9 mouse cellular contexts compared by ENCODE assay signal in genomic region chr1:138275859-138276258, GRCm38 (mm10). TPM values are rescaled to one million over a fixed set of nuclear protein-coding genes. Genes with fewer than 3 reads are reported as not detected.
DNase-seq lines count a peak whose midpoint lies in the region; ATAC-seq and TF ChIP-seq lines count a peak whose summit lies in the region.
"Had no signal": no experiment of that assay in that cellular context is flagged by ENCODE, and none has a peak within 500 bp of the region (broad histone marks: within the 10 kb centered on the region; RNA-seq: fewer than 3 reads in every experiment).

No protein-coding gene starts in this region.

- no peaks in the 10 kb centered on the region for H3K36me3 ChIP-seq in kidney, adult 2 months (ENCODE audit: control insufficient read depth, insufficient read depth, low read length)
- H3K36me3 ChIP-seq in kidney, embryonic 16.5 days (ENCODE audit: insufficient read depth, low read length), result no peaks in the 10 kb centered on the region
- H3K36me3 ChIP-seq in ES-Bruce4 (ENCODE audit: control insufficient read depth, insufficient read depth, low read length, poor library complexity, severe bottlenecking), result no peaks in the 10 kb centered on the region
- H3K36me3 ChIP-seq: limb, embryonic 12.5 days had no signal

- no peaks in the 10 kb centered on the region for H3K4me1 ChIP-seq in kidney, adult 2 months (ENCODE audit: control insufficient read depth, insufficient read depth, low read length)
- no peaks in the 10 kb centered on the region for H3K4me1 ChIP-seq in kidney, embryonic 16.5 days (ENCODE audit: insufficient read depth, low read length)
- H3K4me1 ChIP-seq in ES-Bruce4 (ENCODE audit: control insufficient read depth, insufficient read depth, low read length), result no peaks in the 10 kb centered on the region

- no peak for TF ChIP-seq POLR2A in kidney, adult 2 months (IDR thresholded peaks at IDR 0.05; ENCODE audit: low read depth, low read length)
- no peak for TF ChIP-seq POLR2A in ES-Bruce4 (IDR thresholded peaks at IDR 0.05; ENCODE audit: insufficient read depth, low read length)

- intact Hi-C loops in left cerebral cortex, adult 2 months (cut with DNase I), result no loop called here

- WGBS in kidney, adult 2 months, result 51% methylated on average over 5 of the region's 5 CpGs
- 59% methylated on average over 5 of the region's 5 CpGs for WGBS in kidney, embryonic 16.5 days

- no peak overlapping the region for H3K27ac ChIP-seq in kidney, adult 2 months (ENCODE audit: insufficient read depth, low read depth, low read length)
- H3K27ac ChIP-seq in kidney, embryonic 16.5 days (ENCODE audit: low read length), result no peak overlapping the region
- no peak overlapping the region for H3K27ac ChIP-seq in ES-Bruce4 (ENCODE audit: insufficient read depth, low read length)
- H3K27ac ChIP-seq in left cerebral cortex, adult 2 months, result no peak overlapping the region
- H3K27ac ChIP-seq: limb, embryonic 12.5 days had no signal

- peak; percentile 49 for TF ChIP-seq CTCF in kidney, adult 2 months (conservative IDR thresholded peaks at IDR 0.05; ENCODE audit: insufficient read depth, insufficient read length, low read depth, low read length)
- TF ChIP-seq CTCF in ES-Bruce4 (IDR thresholded peaks at IDR 0.05; ENCODE audit: low read depth, low read length), result peak; percentile 2
- no peak; the same call in 1 of the 2 replicates for TF ChIP-seq CTCF in left cerebral cortex, adult 2 months (IDR thresholded peaks at IDR 0.05)

- no peak overlapping the region for H3K9ac ChIP-seq in kidney, embryonic 16.5 days (replicated peaks; ENCODE audit: low read length)
- H3K9ac ChIP-seq in ES-Bruce4 (ENCODE audit: low read depth, poor library complexity, severe bottlenecking), result no peak overlapping the region
- H3K9ac ChIP-seq: limb, embryonic 12.5 days had no signal

- H3K9me3 ChIP-seq in kidney, embryonic 16.5 days (ENCODE audit: low read length), result no peaks in the 10 kb centered on the region
- no peaks in the 10 kb centered on the region for H3K9me3 ChIP-seq in ES-Bruce4 (replicated peaks; ENCODE audit: control insufficient read depth, insufficient read depth, low read length, poor library complexity, severe bottlenecking)
- H3K9me3 ChIP-seq: limb, embryonic 12.5 days had no signal

- H3K4me3 ChIP-seq in kidney, adult 2 months (ENCODE audit: insufficient read depth, low read depth, low read length), result no peak overlapping the region
- no peak overlapping the region for H3K4me3 ChIP-seq in kidney, embryonic 16.5 days (ENCODE audit: low read length)
- H3K4me3 ChIP-seq in ES-Bruce4 (ENCODE audit: low read depth, low read length), result no peak overlapping the region
- H3K4me3 ChIP-seq in left cerebral cortex, adult 2 months, result no peak overlapping the region
- H3K4me3 ChIP-seq: limb, embryonic 12.5 days had no signal

- TF ChIP-seq EP300 in ES-Bruce4 (IDR thresholded peaks at IDR 0.05; ENCODE audit: insufficient read depth, low read depth, low read length), result no peak

- peak; percentile 33 for DNase-seq in kidney, adult 2 months
- DNase-seq in kidney, postnatal 10 days, result peak; percentile 10
- peak; percentile 68 to 69 for DNase-seq in spleen, postnatal 36 days (ENCODE audit: low spot score in 2 of 2)
- no peak for DNase-seq in urinary bladder, postnatal 10 days (ENCODE audit: low spot score)
- no peak for DNase-seq in left cerebral cortex, adult 2 months (ENCODE audit: extremely low spot score in 1 of 2, low spot score in 2 of 2)

- no peak overlapping the region for H3K4me2 ChIP-seq in kidney, embryonic 16.5 days (replicated peaks; ENCODE audit: low read depth, low read length)
- H3K4me2 ChIP-seq: limb, embryonic 12.5 days had no signal

- no peaks in the 10 kb centered on the region; the same call in 1 of the 2 replicates for H3K27me3 ChIP-seq in kidney, adult 2 months (replicated peaks; ENCODE audit: control insufficient read depth, insufficient read depth, low read length)
- H3K27me3 ChIP-seq in kidney, embryonic 16.5 days (ENCODE audit: insufficient read depth, low read length), result no peaks in the 10 kb centered on the region
- H3K27me3 ChIP-seq in ES-Bruce4 (ENCODE audit: control insufficient read depth, insufficient read depth, low read length, poor library complexity, severe bottlenecking), result no peaks in the 10 kb centered on the region

- ATAC-seq in kidney, embryonic 16.5 days (ENCODE audit: low FRiP score, low TSS enrichment), result no peak
- no peak for ATAC-seq in frontal cortex, adult (ENCODE audit: low TSS enrichment)

RNA-seq across cellular contexts. Expression of gene Atp6v1g3, which starts 2.3 kb away (rescaled TPM):
- 7.1 and 13.4 TPM in 2 replicates for polyA plus RNA-seq in kidney, adult 2 months (2012; rRNA removed)
- 4.6 and 6.3 TPM in 2 replicates for polyA plus RNA-seq in kidney, embryonic 16.5 days (2015; fragmentation: Nextera tagmentation; extraction: Ambion mirVana)
- polyA plus RNA-seq in ES-Bruce4 (2011; ENCODE audit: insufficient read depth, insufficient read length, low read depth, missing spikeins), result not detected in 2 replicates
- total RNA-seq in left cerebral cortex, adult 2 months (2021), result not detected

Comparison
In these comparisons a context has a peak if more than half of its experiments do, and no peak if none do; other contexts are left out.
1. DNase-seq: peak in kidney, adult 2 months (single experiment), kidney, postnatal 10 days (single experiment) and spleen, postnatal 36 days (2 of 2); none in urinary bladder, postnatal 10 days (single experiment) and left cerebral cortex, adult 2 months (0 of 2).